Mouse (Mus musculus): ENCODE results near the gene Hs2st1.

Hs2st1 gene

GRCm38 (mm10) chr3:144550659-144551058 is 19.3 kb downstream of the Hs2st1 start:
- no peak for DNase-seq

GRCm38 (mm10) chr3:144550036-144550435 is 19.9 kb downstream of the Hs2st1 start:
- DNase-seq = no peak

DNA sequence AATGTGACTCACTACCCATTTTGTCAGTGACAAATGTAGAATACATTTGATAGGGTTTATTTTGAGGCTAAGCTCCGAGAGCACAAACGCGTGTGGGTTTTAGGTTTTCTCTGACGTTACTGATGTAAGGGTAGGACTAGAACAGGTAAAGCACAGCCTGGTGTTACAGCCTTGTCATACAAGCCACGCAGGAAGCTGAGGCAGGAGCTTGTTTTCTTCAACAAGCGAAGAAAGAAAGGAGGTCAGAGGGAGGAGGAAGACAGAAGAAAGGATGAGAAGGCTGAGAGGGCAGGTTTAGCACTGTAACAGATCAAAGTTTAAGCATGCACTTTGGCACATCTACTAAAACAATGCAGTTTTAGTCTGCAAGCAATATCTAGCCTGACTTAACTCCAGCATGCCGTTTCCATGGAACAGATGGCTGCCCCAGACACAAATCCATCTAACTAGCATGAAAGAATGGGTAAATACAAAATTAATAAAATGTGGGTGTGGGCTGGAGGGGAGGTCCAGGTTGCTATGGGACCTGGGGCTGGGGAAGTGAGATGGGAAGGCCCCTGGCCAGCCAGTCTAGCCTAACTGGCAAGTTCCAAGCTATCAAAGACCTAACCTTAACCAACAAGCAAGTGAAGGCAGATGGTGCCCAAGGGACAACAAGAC is 21.7 kb downstream of the Hs2st1 start:
- no peak for DNase-seq

- no peak for DNase-seq
These were observed 23.5 kb downstream of the Hs2st1 start for GRCm38 (mm10) chr3:144546490-144546889.

- DNase-seq = no peak
These were observed 24.1 kb downstream of the Hs2st1 start for GRCm38 (mm10) chr3:144545832-144546231.

GRCm38 (mm10) chr3:144545152-144545551 is 24.8 kb downstream of the Hs2st1 start:
- DNase-seq = no peak

DNA sequence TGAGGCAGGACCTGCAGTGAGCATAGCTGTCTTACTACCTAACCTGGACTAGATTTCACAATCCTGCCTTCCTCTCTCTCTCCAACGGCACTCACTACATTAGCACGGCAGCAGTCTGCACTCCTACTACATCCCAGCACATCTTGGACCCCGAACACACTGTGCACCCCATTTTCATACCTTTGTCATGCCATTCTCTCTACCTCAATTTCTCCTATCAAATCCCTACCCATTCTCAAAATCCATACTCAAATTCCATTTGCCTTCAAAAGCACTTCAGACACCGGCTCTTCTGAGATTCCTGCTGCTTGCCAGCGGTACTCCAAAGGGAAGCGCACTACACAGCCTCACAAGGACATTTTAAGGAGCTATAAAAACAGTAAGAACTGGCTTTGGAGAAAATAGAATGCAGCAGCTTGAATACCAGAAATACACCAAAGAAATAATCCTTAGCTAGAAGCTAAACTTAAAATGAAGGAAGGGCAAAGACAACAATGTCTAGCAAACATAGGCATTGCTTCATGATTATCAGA is 28.0 kb downstream of the Hs2st1 start:
- DNase-seq = no peak

GRCm38 (mm10) chr3:144540805-144541204 is 29.2 kb downstream of the Hs2st1 start:
- no peak for DNase-seq

GRCm38 (mm10) chr3:144539051-144539450 is 30.9 kb downstream of the Hs2st1 start:
- DNase-seq = no peak

- DNase-seq = no peak
These were observed 32.7 kb downstream of the Hs2st1 start for GRCm38 (mm10) chr3:144537078-144537855.

- DNase-seq = no peak
These were observed 34.9 kb downstream of the Hs2st1 start for GRCm38 (mm10) chr3:144535056-144535455.

DNA sequence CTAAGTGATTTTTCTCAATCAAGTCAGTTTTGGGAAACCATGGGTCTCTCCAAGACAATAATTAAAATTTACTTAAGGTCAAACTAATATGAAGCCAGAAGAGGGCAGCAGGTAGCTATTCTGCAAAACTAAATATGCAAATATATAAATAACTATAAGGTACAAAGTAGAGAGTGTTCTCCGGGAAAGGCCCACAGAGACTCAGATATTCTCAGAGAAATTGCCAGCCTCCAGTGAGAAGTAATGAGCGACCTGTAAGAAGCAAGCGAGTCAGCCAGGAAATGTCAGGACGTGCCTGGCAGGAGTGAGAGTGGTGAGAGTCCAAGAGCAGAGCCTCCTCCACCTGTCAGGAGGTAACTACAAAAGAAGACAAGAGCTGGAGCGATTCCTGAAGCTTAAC is 39.0 kb downstream of the Hs2st1 start:
- DNase-seq = no peak

DNA sequence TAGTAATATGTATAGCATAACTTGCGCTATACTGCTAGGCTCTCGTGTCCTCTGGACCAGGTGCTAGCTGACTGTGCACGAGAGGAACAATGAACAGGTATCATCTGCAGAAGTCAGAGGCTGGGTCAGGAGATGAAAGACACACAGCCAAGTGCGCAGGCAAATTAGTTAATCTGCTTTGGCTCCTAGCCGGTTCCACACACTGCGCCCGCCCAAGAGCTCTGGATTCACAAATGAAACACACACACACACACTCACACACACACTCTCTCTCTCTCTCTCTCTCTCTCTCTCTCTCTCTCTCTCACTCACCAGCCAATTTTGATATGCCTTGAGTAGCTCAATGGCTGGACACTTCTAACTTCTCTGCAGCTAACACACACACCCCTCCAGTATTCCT is 42.1 kb downstream of the Hs2st1 start:
- DNase-seq = no peak

GRCm38 (mm10) chr3:144519581-144520272 is 50.3 kb downstream of the Hs2st1 start:
- DNase-seq = no peak

DNA sequence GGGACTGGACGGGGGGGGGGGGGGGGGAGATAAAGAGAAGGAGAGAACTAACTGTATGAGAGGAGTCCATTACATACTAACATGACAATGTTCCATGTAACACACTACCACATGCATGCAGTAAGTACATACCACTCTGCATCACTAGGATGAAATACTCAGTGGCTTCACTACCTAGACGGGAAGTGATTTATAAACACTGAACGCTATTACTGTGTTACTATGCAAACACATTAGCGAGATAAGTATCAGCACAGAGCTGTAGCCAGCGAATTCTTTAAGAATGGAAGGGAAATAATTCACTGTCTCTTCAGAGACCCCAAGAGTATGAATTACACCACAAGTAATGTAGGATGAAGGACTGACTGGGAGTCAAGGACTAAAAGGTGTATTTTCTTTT is 51.1 kb downstream of the Hs2st1 start:
- no peak for DNase-seq

DNA sequence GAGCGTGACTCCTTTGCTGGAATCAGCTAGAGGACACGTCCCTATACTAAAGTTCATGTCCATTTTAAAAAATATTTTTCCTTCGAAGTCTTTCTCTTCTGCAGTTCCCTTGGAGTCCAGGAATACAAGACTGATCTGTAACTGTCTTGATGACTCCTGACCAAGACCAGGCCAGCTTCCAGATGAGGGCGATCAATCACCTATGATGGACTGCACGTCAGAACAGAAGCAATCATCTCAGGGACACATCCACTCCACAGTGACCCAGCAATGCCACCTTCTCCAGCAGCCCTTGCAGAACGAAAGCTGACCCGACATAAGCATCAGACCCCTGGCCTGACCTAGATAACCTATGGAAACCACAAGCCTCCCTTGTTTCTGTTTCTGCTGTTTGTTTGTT is 54.7 kb downstream of the Hs2st1 start:
- no peak for DNase-seq

DNA sequence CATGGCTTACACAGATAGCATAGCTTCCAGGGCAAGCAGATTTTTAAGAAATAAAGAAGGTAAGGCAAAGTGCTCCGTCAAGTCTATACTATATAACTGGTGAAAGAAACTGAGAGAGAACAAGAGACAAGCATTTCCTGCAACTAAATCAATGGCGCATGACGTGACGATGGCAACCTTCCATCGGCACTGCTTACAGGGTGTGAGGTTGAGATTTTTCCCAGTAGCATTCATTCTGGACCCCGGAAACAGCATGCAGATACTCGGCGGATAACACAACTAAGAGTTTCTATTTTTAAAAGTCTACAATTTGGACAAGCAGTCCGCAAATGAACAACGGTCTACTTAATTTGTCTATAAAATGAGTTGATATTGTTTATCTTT is 55.9 kb downstream of the Hs2st1 start:
- DNase-seq = no peak

DNA sequence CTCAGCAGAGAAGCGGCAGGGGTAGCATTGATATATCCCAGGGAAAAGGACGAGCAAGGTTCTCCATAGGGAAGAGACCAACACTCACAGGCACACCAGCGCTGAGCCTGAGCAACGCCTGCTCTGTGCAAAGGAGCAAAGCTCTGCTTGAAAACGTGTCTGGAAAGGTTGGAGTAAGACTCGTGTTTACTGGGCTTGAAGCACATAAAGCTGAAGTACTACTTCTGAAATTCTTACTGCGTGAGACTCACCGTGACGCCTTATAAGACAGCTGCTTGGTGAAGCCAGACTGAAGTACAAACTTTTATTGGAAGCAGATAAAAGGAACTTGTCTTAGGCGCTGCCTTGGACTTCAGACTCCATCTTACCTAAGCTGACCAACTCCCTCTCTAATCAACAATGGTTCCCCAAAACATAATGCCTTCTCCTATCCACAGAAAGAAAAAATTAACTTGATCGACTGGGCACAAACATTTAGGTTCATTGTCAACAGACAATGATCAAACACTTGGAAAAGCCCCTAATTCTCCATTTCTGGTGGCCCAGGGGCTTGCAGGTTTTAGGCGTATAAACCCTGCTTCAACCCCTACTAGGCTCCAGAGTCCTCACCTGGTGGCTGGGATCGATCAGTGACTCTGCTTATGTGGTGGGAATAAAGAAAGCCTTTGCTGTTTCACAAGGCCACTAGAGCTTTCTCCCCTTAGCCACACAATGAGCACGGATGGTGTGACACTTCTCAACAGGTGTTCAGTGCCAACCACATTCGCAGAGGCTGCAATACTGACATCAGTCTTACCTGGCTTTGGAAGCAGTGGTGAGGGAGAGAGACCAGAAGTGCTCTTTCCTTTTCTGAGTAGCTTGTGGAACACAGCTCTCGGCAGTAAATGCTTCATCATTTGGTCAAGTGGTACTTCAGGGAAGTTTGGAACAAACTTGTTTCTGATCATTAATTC is 56.5 kb downstream of the Hs2st1 start:
- no peak for DNase-seq

DNA sequence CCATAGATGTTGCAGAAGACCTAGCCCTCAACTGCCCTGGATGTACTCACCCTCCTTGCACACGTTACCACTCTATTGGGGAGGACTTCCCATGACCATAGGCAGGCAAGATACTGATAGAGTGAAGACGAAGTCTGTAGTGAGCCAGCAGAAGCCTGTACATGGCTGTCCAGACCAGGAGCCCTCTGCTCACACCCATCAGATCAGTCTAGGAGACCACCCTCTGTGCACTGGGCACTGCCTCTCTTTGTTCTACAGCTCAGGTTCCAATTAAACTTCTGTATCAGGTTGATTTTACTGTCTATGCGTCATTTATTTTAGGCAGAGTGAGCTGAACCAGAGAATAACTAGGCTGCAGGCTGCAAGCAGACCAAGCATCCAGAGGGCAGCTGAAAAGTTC is 59.3 kb downstream of the Hs2st1 start:
- no peak for DNase-seq

GRCm38 (mm10) chr3:144508342-144508741 is 61.6 kb downstream of the Hs2st1 start:
- no peak for DNase-seq

GRCm38 (mm10) chr3:144507885-144508284 is 62.1 kb downstream of the Hs2st1 start:
- DNase-seq = no peak

DNA sequence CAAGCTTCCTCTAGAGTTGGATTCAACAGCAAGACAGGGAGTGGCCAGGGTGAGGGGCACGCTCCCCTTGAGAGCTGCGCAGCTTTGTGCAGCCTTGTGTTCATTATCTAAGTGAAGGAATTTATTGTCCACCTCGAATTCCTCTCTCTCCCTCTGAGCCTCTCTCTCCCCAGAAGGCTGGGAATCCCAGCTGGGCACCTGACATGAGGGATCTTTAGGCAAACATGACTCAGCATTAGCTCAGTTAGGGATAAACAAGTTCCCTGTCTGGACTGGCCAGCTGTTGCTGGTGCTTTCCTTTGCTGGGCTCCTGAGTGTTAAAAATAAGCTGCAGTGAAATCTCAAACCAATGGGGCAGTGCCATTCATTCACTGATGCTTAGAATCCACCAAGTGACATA is 63.8 kb downstream of the Hs2st1 start:
- peak; percentile 16 for DNase-seq

DNA sequence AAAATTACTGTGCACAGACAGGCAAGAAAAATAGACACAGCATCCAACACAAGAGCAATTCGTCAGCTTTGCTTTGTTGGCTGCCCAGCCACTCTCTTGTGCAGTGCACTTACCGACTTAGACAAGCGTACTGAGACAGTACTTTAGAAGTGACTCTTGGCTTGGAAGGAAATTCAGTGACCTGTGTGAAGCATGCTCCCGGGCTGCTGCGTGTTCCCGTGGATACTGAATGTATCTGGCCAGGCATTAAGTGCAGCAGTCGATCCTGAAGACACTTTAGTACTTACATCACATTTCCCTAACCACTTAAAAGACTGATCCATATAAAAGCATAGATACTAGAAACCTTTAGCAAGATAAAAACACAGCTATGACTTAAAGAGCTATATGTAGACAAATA is 68.1 kb downstream of the Hs2st1 start:
- no peak for DNase-seq
